Mouse (Mus musculus): ENCODE results near the gene Gm11567. TPM values are rescaled to one million over a fixed set of nuclear protein-coding genes. Genes with fewer than 3 reads are reported as not detected.
"Not testable (repeated sequence)": the region's sequence is repeated elsewhere in the genome, so short reads cannot be mapped to it uniquely, and the experiment has no call there.

The Gm11567 gene
- not detected in 2 replicates for polyA plus RNA-seq (2012; ENCODE audit: insufficient read depth, low replicate concordance)

DNA sequence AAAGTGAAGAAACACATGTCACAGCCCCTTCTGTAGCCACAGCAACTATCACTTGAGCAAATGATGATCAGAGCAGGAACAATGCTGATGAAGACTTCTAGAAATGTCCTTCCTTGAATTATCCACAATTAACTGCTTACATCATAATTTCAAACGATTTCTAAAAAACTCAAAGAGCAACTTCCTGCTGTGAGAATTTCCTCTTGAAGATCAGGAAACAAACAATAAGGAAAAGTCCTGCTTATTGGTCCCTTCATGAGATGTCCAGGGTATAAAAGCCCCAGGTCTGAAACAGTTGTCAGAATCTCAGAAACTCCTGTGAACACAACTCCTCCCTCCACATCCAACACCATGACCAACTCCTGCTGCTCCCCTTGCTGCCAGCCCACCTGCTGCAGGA is at the start of gene Gm11567:
Gene Gm11567 (plus strand): TSS at position 301 of the 400 bp plus-strand sequence.
- not testable (repeated sequence) for H3K4me1 ChIP-seq; H3K4me3 ChIP-seq (replicated peaks); H3K36me3 ChIP-seq (replicated peaks; ENCODE audit: low read length); H3K27me3 ChIP-seq (replicated peaks); H3K9me3 ChIP-seq

GRCm38 (mm10) chr11:99837966-99838365 is 41.0 kb upstream of the Gm11567 start, which contains the start of gene 2300003K06Rik:
Gene 2300003K06Rik (minus strand): TSS chr11:99838066.
- no peaks in the 10 kb centered on the region for H3K27me3 ChIP-seq (replicated peaks)
- no peaks in the 10 kb centered on the region for H3K36me3 ChIP-seq (replicated peaks; ENCODE audit: low read length)
- H3K4me1 ChIP-seq: no peaks in the 10 kb centered on the region
- peak within 1 kb of the TSS; percentile 53 for H3K4me3 ChIP-seq (replicated peaks)
- no peak for TF ChIP-seq FLI1 (IDR thresholded peaks at IDR 0.05; ENCODE audit: low read length)
- TF ChIP-seq GATA1 (IDR thresholded peaks at IDR 0.05; ENCODE audit: borderline replicate concordance, low read length): no peak
- H3K9me3 ChIP-seq: peaks cover 9% of the 10 kb centered on the region; the same call in 1 of the 2 replicates

- TF ChIP-seq GATA1 (IDR thresholded peaks at IDR 0.05; ENCODE audit: borderline replicate concordance, low read length): no peak
- no peak for TF ChIP-seq FLI1 (IDR thresholded peaks at IDR 0.05; ENCODE audit: low read length)
- peaks cover 6% of the 10 kb centered on the region; the same call in 1 of the 2 replicates for H3K9me3 ChIP-seq
- no peaks in the 10 kb centered on the region for H3K27me3 ChIP-seq (replicated peaks)
- H3K4me3 ChIP-seq (replicated peaks): no peak overlapping the region
- no peaks in the 10 kb centered on the region for H3K4me1 ChIP-seq
- no peaks in the 10 kb centered on the region for H3K36me3 ChIP-seq (replicated peaks; ENCODE audit: low read length)
Observed at GRCm38 (mm10) chr11:99842185-99842584, 36.8 kb upstream of the Gm11567 start.

- Histone ChIP-seq H3K36me3 (replicated peaks; ENCODE audit: low read length) (no peaks in the 10 kb centered on the region), H3K9me3 (no peaks in the 10 kb centered on the region), H3K4me1 (no peaks in the 10 kb centered on the region), H3K27me3 (replicated peaks) (no peaks in the 10 kb centered on the region), H3K4me3 (replicated peaks) (peak overlapping the region; percentile 14)
- TF ChIP-seq GATA1 (IDR thresholded peaks at IDR 0.05; ENCODE audit: borderline replicate concordance, low read length) (no peak), FLI1 (IDR thresholded peaks at IDR 0.05; ENCODE audit: low read length) (no peak)
Observed at GRCm38 (mm10) chr11:99846746-99847145, 32.2 kb upstream of the Gm11567 start.

DNA sequence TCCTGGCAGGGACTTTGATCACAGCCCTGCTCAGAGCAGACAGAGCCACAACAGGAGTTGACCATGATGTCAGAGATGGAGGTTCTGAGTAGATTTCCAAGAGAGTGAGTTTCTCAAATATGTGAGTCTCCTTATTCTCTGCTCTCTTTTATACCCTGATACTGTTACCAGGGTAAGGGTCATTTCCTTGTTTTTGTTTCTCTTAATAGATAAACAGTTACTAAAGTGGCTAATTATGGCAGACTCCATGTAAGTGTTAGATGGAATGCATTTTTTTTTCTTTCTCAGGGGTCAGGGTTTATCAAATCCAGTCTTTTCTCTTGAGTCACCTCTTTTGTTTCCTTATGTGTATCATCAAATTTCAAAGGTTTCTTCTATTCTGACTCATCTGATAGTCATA is 27.5 kb upstream of the Gm11567 start, which contains the start of gene Krtap4-16:
Gene Krtap4-16 (minus strand): TSS at position 101 of the 400 bp plus-strand sequence.
- Histone ChIP-seq H3K4me1 (no peaks in the 10 kb centered on the region), H3K27me3 (replicated peaks) (no peaks in the 10 kb centered on the region), H3K36me3 (replicated peaks; ENCODE audit: low read length) (no peaks in the 10 kb centered on the region), H3K9me3 (no peaks in the 10 kb centered on the region), H3K4me3 (replicated peaks) (no peak within 1 kb of the TSS)
- no peak for TF ChIP-seq GATA1 (IDR thresholded peaks at IDR 0.05; ENCODE audit: borderline replicate concordance, low read length)
- TF ChIP-seq FLI1 (IDR thresholded peaks at IDR 0.05; ENCODE audit: low read length): no peak

DNA sequence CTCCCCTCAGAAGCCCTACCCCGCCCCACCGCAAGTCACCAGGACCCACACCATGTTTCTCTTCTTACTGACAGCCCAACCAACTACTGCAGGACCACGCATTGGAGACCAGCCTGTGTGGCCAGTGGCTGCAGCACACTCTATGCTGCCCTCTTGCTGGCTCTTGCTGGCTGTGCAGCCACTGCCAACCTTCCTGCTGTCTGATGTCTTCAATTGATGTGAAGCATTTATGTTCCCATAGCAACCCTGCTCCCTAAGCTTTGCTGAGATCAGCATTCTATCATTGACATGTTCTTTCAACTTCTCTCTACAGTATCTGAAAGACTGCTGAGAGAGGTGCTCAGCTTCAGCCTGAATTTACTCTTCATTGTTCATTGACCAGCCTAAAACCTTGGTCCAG is 24.9 kb upstream of the Gm11567 start:
- H3K4me1 ChIP-seq: no peaks in the 10 kb centered on the region
- H3K36me3 ChIP-seq (replicated peaks; ENCODE audit: low read length): no peaks in the 10 kb centered on the region
- no peak for TF ChIP-seq GATA1 (IDR thresholded peaks at IDR 0.05; ENCODE audit: borderline replicate concordance, low read length)
- no peak for TF ChIP-seq FLI1 (IDR thresholded peaks at IDR 0.05; ENCODE audit: low read length)
- no peak overlapping the region for H3K4me3 ChIP-seq (replicated peaks)
- H3K9me3 ChIP-seq: no peaks in the 10 kb centered on the region
- H3K27me3 ChIP-seq (replicated peaks): no peaks in the 10 kb centered on the region

GRCm38 (mm10) chr11:99857617-99858016 is 21.4 kb upstream of the Gm11567 start, which contains the start of gene Gm11568:
Gene Gm11568 (plus strand): TSS chr11:99857917.
- H3K27me3 ChIP-seq (replicated peaks): no peaks in the 10 kb centered on the region
- no peak within 1 kb of the TSS for H3K4me3 ChIP-seq (replicated peaks)
- TF ChIP-seq GATA1 (IDR thresholded peaks at IDR 0.05; ENCODE audit: borderline replicate concordance, low read length) (no peak), FLI1 (IDR thresholded peaks at IDR 0.05; ENCODE audit: low read length) (no peak)
- H3K4me1 ChIP-seq: no peaks in the 10 kb centered on the region
- no peaks in the 10 kb centered on the region for H3K9me3 ChIP-seq
- no peaks in the 10 kb centered on the region for H3K36me3 ChIP-seq (replicated peaks; ENCODE audit: low read length)

DNA sequence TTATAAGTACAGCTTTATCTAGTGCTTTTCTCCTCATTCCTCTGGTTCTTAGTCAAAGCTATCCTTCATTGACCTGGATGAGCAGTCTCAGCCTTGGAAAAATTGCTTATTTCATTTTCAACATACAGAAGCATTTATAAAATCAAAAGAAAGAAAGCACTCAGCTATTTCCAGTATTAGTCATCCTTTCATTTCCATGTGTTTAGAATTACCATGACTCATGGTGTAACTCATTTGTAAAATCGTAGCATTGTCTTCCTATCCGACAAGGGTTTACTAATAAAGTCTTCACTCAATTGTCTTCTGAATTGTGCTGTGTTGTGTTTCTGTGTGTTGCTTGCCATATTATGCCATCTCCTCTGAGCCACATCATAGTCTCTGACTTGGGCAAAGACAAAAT is 20.2 kb upstream of the Gm11567 start:
- H3K27me3 ChIP-seq (replicated peaks): no peaks in the 10 kb centered on the region
- H3K9me3 ChIP-seq: no peaks in the 10 kb centered on the region
- no peak overlapping the region for H3K4me3 ChIP-seq (replicated peaks)
- no peaks in the 10 kb centered on the region for H3K4me1 ChIP-seq
- TF ChIP-seq FLI1 (IDR thresholded peaks at IDR 0.05; ENCODE audit: low read length) (no peak), GATA1 (IDR thresholded peaks at IDR 0.05; ENCODE audit: borderline replicate concordance, low read length) (no peak)
- no peaks in the 10 kb centered on the region for H3K36me3 ChIP-seq (replicated peaks; ENCODE audit: low read length)

- not testable (repeated sequence) for H3K4me3 ChIP-seq (replicated peaks); H3K4me1 ChIP-seq; H3K27me3 ChIP-seq (replicated peaks); H3K9me3 ChIP-seq; H3K36me3 ChIP-seq (replicated peaks; ENCODE audit: low read length)
Observed at GRCm38 (mm10) chr11:99864176-99864575, 14.8 kb upstream of the Gm11567 start, which contains the start of gene Gm11559. Gene Gm11559 (plus strand): TSS chr11:99864476.

GRCm38 (mm10) chr11:99873089-99873488 is 5.9 kb upstream of the Gm11567 start, which contains the start of gene Krtap9-1:
Gene Krtap9-1 (plus strand): TSS chr11:99873389.
- not testable (repeated sequence) for H3K27me3 ChIP-seq (replicated peaks); H3K4me1 ChIP-seq; H3K36me3 ChIP-seq (replicated peaks; ENCODE audit: low read length); H3K4me3 ChIP-seq (replicated peaks); H3K9me3 ChIP-seq

DNA sequence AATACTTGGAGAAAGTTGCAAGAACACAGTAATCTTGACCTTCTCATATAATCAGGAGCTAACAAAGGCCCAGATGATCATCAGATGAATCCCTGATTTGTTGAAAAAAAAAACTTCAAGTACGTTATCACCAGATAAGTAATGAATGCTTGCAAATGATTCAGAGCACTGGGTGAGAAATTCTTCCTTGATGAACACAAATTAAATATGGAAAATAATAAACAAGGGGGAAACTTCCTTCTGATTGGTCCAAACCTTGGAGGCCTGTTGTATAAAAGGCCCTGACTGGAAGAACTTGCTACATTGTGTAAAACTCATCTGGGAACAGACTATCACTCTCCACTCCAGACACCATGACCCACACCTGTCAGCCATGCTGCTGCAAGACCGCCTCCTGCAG is 28.6 kb downstream of the Gm11567 start, which contains the start of gene Krtap31-1:
Gene Krtap31-1 (plus strand): TSS at position 301 of the 400 bp plus-strand sequence.
- TF ChIP-seq FLI1 (IDR thresholded peaks at IDR 0.05; ENCODE audit: low read length) (no peak), GATA1 (IDR thresholded peaks at IDR 0.05; ENCODE audit: borderline replicate concordance, low read length) (no peak)
- Histone ChIP-seq H3K9me3 (no peaks in the 10 kb centered on the region), H3K4me3 (replicated peaks) (no peak within 1 kb of the TSS), H3K27me3 (replicated peaks) (no peaks in the 10 kb centered on the region), H3K4me1 (no peaks in the 10 kb centered on the region), H3K36me3 (replicated peaks; ENCODE audit: low read length) (no peaks in the 10 kb centered on the region)
